Mouse (Mus musculus) limb, embryonic 11.5 days (tissue): Measurements from ENCODE around the gene Tspyl2. TPM values are rescaled to one million over a fixed set of nuclear protein-coding genes. Genes with fewer than 3 reads are reported as not detected.
"Not testable (repeated sequence)": the region's sequence is repeated elsewhere in the genome, so short reads cannot be mapped to it uniquely, and the experiment has no call there.

ENCODE experiments used
- ATAC-seq: fragments of 200-750 bp; cut with Nextera tagmentation; 2 replicates; pipeline ENCODE4 v1.8.0; 2017; ENCODE audit warnings: low read depth; ENCODE audit not compliant: insufficient number of reproducible peaks, low FRiP score, low TSS enrichment
- DNase-seq: peaks from one replicate; pipeline ENCODE4 v3.0.0-alpha.2; 2015; ENCODE audit warnings: low spot score
- H3K27ac ChIP-seq: fragments of 300-500 bp; sonication (generic); replicated peaks from 2 replicates; pipeline ENCODE4 v1.5.1; 2014; ENCODE audit warnings: low read depth, mild to moderate bottlenecking, low read length
- H3K27me3 ChIP-seq: fragments of 300-500 bp; sonication (generic); 2 replicates; pipeline ENCODE4 v1.6.1; 2014; ENCODE audit warnings: mild to moderate bottlenecking, low read length, mixed read lengths; ENCODE audit not compliant: control insufficient read depth, insufficient read depth
- H3K36me3 ChIP-seq: fragments of 300-500 bp; sonication (generic); 2 replicates; pipeline ENCODE4 v1.6.1; 2014; ENCODE audit warnings: mild to moderate bottlenecking, low read length, moderate library complexity, mixed read lengths; ENCODE audit not compliant: control insufficient read depth, insufficient read depth
- H3K4me1 ChIP-seq: fragments of 300-500 bp; sonication (generic); 2 replicates; pipeline ENCODE4 v1.6.1; 2014; ENCODE audit warnings: low read length, mixed read lengths; ENCODE audit not compliant: control insufficient read depth, insufficient read depth
- H3K4me2 ChIP-seq: fragments of 300-500 bp; sonication (generic); 2 replicates; pipeline ENCODE4 v1.6.1; 2014; ENCODE audit warnings: low read depth, mild to moderate bottlenecking, moderate library complexity; ENCODE audit not compliant: severe bottlenecking
- H3K4me3 ChIP-seq: fragments of 300-500 bp; sonication (generic); 2 replicates; pipeline ENCODE4 v1.5.1; 2014; ENCODE audit warnings: low read depth, low read length
- H3K9ac ChIP-seq: fragments of 300-500 bp; sonication (generic); 2 replicates; pipeline ENCODE4 v1.6.1; 2014; ENCODE audit warnings: mild to moderate bottlenecking, low read length
- H3K9me3 ChIP-seq: fragments of 300-500 bp; sonication (generic); 2 replicates; pipeline ENCODE4 v1.6.1; 2016; ENCODE audit warnings: low read length; ENCODE audit not compliant: control insufficient read depth
- WGBS: fragments of 180-500 bp; shearing (Covaris S2); extraction: QIAGEN DNeasy Blood & Tissue Kit; methylation state at CpG from one replicate; pipeline ENCODE4 v1.1.7; 2014; 5-methylcytosine and 5-hydroxymethylcytosine counted together
- polyA plus RNA-seq: library from polyadenylated mRNA; unstranded; fragments of >200 nt; fragmentation: Nextera tagmentation; extraction: Ambion mirVana; gene quantifications from 2 replicates; pipeline ENCODE4 v1.2.1, GENCODE M21; 2014

Gene Tspyl2
- polyA plus RNA-seq, 1 experiment from 2014 or later: 28.5 TPM

DNA sequence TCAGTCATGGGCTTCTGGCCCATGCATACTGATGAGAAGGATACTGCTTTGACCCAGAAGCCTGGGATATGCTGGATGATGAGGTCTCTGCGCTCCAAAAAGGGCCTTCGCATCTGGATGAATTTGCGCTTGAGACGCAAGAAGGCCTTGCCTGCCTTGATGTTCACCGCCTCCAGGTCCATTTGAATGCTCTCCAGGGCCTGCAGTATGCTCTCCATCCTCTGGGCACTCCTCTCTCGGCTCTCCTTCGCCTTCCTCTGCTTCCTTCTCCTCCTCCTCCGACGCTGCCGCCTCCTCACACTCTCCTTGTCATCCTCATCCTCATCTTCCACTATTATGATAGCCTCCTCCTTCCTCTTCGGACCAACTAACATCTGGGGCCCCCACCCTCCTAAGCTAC is 729 bp downstream of the Tspyl2 start:
- Histone ChIP-seq H3K27ac (no peak overlapping the region), H3K9ac (peak overlapping the region; percentile 67), H3K27me3 (peaks cover 30% of the 10 kb centered on the region), H3K9me3 (no peaks in the 10 kb centered on the region), H3K36me3 (no peaks in the 10 kb centered on the region), H3K4me2 (peak overlapping the region; percentile 51), H3K4me1 (0 out of 2 replicates have a peak, but pooled peaks cover 5% of the 10 kb centered on the region), H3K4me3 (peak overlapping the region; percentile 64)
- ATAC-seq (no peak), DNase-seq (peak; percentile 26)
- 30% methylated on average over 11 of the region's 11 CpGs for WGBS

DNA sequence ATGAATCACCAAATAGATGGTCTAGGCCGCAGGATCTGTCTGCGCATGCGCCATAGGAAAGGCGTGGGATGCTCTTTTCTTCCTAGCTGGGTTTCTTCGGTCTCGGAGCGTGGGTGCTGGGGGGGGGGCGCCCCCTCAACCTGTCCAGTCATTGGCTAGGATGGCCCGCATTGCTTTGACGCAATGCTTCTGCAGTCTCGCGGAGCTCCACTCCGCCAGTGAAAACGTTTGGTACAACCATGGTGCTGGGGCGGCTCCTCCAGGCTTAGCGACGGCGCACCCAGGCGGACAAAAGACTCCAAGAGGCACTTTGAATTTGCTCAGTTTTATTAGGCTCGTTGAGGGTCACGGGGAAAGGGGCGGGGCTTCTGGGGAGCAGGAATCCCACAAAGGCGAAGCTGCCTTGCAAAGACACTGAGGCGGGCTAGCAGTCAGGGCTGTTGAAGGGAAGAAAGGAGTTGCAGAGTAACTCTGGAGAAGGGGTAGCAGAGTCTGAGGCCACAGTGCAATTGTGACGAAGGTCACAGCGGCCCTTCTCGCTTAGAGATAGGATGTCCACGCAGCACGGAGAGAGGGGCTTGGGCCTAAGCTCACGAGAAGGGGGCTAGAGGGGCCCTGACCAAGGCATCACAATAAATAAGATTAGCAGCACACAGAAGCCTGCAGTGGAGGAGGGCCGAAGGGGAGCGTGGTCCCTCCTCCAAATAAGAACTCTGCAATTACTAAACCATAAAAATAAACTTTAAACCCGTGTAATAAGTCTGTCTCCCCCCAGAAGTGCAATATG is 5.5 kb downstream of the Tspyl2 start:
- H3K9ac ChIP-seq: peak overlapping the region; percentile 57
- H3K27me3 ChIP-seq: peaks cover 13% of the 10 kb centered on the region
- H3K36me3 ChIP-seq: no peaks in the 10 kb centered on the region
- peak overlapping the region; percentile 43 for H3K4me2 ChIP-seq
- H3K27ac ChIP-seq: peak overlapping the region; percentile 92
- ATAC-seq (peak; percentile 99), DNase-seq (peak; percentile 89)
- 0 out of 2 replicates have a peak, but pooled peaks cover 5% of the 10 kb centered on the region for H3K4me1 ChIP-seq
- H3K4me3 ChIP-seq: peak overlapping the region; percentile 17; the same call in 1 of the 2 replicates
- WGBS: 15% methylated on average over 33 of the region's 33 CpGs
- H3K9me3 ChIP-seq: no peaks in the 10 kb centered on the region

DNA sequence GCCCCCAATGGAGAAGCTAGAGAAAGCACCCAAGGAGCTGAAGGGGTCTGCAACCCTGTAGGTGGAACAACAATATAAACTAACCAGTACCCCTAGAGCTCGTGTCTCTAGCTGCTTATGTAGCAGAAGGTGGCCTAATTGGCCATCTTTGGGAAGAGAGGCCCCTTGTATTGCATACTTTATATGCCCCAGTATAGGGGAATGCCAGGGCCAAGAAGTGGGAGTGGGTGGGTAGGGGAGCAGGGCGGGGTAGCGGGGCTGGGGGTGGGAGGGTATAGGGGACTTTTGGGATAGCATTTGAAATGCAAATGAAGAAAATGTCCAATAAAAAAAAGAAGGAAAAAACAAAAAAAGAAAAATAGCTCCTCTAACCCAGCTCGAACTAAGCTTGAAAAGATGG is 6.1 kb downstream of the Tspyl2 start:
- not testable (repeated sequence) for H3K4me1 ChIP-seq, H3K27me3 ChIP-seq, H3K9me3 ChIP-seq, H3K27ac ChIP-seq, H3K9ac ChIP-seq, H3K4me2 ChIP-seq, H3K4me3 ChIP-seq, DNase-seq, H3K36me3 ChIP-seq
- ATAC-seq: peak; percentile 23; the same call in 1 of the 2 replicates
- 54% methylated on average over 4 of the region's 4 CpGs for WGBS

DNA sequence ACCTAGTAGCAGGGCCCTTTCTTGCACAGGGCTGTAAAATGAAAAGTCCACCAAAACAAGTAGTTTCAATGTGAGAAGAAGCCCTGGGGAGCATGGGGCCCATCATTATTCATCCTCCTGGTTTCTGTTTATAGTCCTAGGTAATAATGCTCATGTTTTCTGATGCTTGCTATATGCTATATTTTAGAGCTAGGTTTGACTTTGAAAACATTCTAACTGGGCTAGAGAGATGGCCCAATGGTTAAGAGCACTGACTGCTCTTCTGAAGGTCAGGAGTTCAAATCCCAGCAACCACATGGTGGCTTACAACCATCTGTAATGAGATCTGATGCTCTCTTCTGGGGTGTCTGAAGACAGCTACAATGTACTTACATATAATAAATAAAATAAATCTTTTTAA is 12.8 kb downstream of the Tspyl2 start:
- not testable (repeated sequence) for H3K4me1 ChIP-seq, H3K36me3 ChIP-seq, ATAC-seq, H3K27me3 ChIP-seq, H3K4me2 ChIP-seq, H3K9me3 ChIP-seq, H3K4me3 ChIP-seq, DNase-seq, H3K9ac ChIP-seq, H3K27ac ChIP-seq

DNA sequence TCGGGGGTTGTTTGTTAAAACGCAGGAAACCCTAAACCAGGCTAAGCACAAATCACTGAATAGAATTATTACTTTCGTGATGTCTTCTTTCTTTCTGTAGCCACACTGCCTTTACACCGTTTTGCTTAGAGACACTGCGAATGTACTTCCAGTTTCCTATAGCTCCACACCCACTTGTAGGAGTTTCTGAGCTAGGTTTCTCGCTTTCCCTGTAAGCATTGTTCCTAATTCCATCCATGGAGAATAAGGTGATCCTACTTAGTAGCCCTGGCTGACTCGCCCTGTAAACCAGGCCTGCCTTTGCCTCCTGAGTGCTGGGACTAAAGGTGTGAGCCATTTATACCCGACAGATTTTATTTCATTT is 14.6 kb downstream of the Tspyl2 start:
- no peaks in the 10 kb centered on the region for H3K4me1 ChIP-seq
- peak overlapping the region; percentile 22; the same call in 1 of the 2 replicates for H3K9ac ChIP-seq
- no peak overlapping the region for H3K27ac ChIP-seq
- H3K36me3 ChIP-seq: no peaks in the 10 kb centered on the region
- 25% methylated on average over 8 of the region's 8 CpGs for WGBS
- peak; percentile 33 for ATAC-seq
- peak overlapping the region; percentile 28 for H3K4me2 ChIP-seq
- no peaks in the 10 kb centered on the region for H3K9me3 ChIP-seq
- H3K4me3 ChIP-seq: peak overlapping the region; percentile 54; the same call in 1 of the 2 replicates
- no peak for DNase-seq
- peaks cover 10% of the 10 kb centered on the region for H3K27me3 ChIP-seq

DNA sequence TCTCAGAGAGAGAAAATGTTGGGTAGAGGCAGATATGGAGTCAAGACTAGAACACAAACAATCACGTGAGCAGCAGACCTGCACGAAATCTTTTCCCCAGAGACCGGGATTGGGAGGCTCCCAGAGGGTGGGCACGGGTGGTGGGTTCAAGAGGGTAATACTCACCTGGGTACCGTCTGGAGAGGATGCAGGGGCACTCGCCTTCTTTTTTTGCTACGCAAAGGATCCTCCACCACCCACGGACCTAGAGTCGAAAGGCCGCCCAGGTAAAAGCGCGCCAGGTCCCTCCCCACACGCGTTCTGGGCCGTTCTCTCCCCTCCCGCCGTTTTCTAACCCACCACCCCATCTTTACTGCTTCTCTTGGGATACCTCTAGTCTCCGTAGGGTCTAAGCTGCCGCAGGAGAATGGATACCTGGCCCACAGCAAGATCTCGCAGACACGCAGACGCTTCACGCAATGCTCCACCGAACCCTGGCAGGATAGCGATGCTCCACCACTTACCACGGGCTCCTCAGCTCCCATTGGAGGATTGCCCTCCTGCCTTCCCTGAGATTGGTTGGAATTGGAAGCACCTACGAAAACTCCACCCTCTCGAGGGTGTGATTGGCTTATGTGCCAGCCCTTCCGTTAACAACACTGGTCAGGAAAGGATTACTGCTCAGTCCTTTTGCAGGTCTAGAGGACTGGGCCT is 15.1 kb downstream of the Tspyl2 start, which contains the start of gene Kantr:
Kantr (minus strand) TSS at position 500 of the 693 bp plus-strand sequence.
- DNase-seq: peak; percentile 72
- 16% methylated on average over 29 of the region's 29 CpGs for WGBS
- no peak within 1 kb of the TSS for H3K27ac ChIP-seq

DNA sequence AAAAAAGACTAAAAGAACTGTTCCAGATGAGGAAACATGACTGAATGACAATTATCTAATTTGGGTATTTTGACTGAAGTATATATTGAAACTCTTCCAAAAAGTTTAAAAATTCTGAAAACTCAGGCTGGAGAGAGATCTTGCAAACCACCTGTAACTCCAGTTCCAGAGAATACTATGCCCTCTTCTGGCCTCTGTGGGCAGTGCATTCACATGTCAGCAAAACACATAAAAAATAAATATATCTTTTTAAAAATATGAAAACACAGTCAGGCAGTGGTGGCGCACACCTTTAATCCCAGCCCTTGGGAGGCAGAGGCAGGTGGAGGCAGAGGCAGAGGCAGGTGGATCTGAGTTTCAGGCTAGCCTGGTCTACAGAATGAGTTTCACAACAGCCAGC is 18.6 kb downstream of the Tspyl2 start:
- H3K9ac ChIP-seq: no peak overlapping the region
- no peaks in the 10 kb centered on the region for H3K9me3 ChIP-seq
- ATAC-seq: no peak
- no peaks in the 10 kb centered on the region for H3K4me1 ChIP-seq
- no peaks in the 10 kb centered on the region for H3K36me3 ChIP-seq
- no peak overlapping the region for H3K27ac ChIP-seq
- H3K4me3 ChIP-seq: no peak overlapping the region
- peaks cover 10% of the 10 kb centered on the region for H3K27me3 ChIP-seq
- DNase-seq: no peak
- 86% methylated on average over 1 of the region's 1 CpGs for WGBS
- no peak overlapping the region for H3K4me2 ChIP-seq

More for the DNA sequence above, 15.1 kb downstream of the Tspyl2 start, which contains the start of gene Kantr:
- Histone ChIP-seq H3K36me3 (no peaks in the 10 kb centered on the region), H3K4me2 (peak within 1 kb of the TSS; percentile 43), H3K9ac (peak within 1 kb of the TSS; percentile 31), H3K4me1 (no peaks in the 10 kb centered on the region), H3K27me3 (peaks cover 10% of the 10 kb centered on the region), H3K9me3 (no peaks in the 10 kb centered on the region), H3K4me3 (peak within 1 kb of the TSS; percentile 54)
- ATAC-seq: peak; percentile 96

DNA sequence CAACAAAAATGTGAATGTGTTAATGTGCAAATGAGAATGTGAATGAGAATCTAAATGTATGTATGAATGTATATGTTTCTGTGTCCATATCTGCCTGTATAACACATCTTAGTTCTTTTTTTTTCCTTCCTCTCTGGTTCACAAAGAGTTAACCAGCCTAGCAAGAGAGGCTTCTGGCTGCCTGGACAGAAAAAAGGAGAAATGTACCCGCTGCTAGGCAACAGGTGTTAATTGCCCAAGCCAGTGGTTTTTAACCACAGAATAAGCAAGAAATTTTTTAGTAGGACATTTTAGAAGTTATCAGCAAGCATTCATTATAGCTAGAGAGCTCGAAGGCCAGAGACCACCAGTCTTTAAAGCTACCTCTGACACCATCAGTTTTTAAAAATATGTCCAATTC is 19.4 kb downstream of the Tspyl2 start:
- H3K4me1 ChIP-seq: no peaks in the 10 kb centered on the region
- no peak overlapping the region for H3K4me3 ChIP-seq
- no peak overlapping the region for H3K9ac ChIP-seq
- no peak overlapping the region for H3K27ac ChIP-seq
- DNase-seq: no peak
- no peaks in the 10 kb centered on the region for H3K36me3 ChIP-seq
- no peak overlapping the region for H3K4me2 ChIP-seq
- no peak for ATAC-seq
- H3K27me3 ChIP-seq: peaks cover 6% of the 10 kb centered on the region
- no peaks in the 10 kb centered on the region for H3K9me3 ChIP-seq
- WGBS: 32% methylated on average over 2 of the region's 2 CpGs
